Mouse (Mus musculus) hindbrain, embryonic 12.5 days (tissue): ENCODE results near the gene Arhgap1. TPM values are rescaled to one million over a fixed set of nuclear protein-coding genes. Genes with fewer than 3 reads are reported as not detected.

ENCODE experiments used
- ATAC-seq: fragments of 200-750 bp; cut with Nextera tagmentation; 2 replicates; pipeline ENCODE4 v1.8.0; 2017; ENCODE audit warnings: moderate TSS enrichment; ENCODE audit not compliant: low FRiP score
- H3K27ac ChIP-seq: fragments of 300-500 bp; sonication (generic); 2 replicates; pipeline ENCODE4 v1.5.1; 2016; ENCODE audit warnings: mild to moderate bottlenecking
- H3K27me3 ChIP-seq: fragments of 300-500 bp; sonication (generic); 2 replicates; pipeline ENCODE4 v1.6.1; 2016; ENCODE audit warnings: mild to moderate bottlenecking
- H3K36me3 ChIP-seq: fragments of 300-500 bp; sonication (generic); 2 replicates; pipeline ENCODE4 v1.6.1; 2016; ENCODE audit warnings: mild to moderate bottlenecking
- H3K4me1 ChIP-seq: fragments of 300-500 bp; sonication (generic); 2 replicates; pipeline ENCODE4 v1.6.1; 2016
- H3K4me2 ChIP-seq: fragments of 300-500 bp; sonication (generic); replicated peaks from 2 replicates; pipeline ENCODE4 v1.6.1; 2016; ENCODE audit warnings: mild to moderate bottlenecking
- H3K4me3 ChIP-seq: fragments of 300-500 bp; sonication (generic); 2 replicates; pipeline ENCODE4 v1.5.1; 2016; ENCODE audit warnings: mild to moderate bottlenecking
- H3K9ac ChIP-seq: fragments of 300-500 bp; sonication (generic); 2 replicates; pipeline ENCODE4 v1.6.1; 2016; ENCODE audit warnings: mild to moderate bottlenecking, moderate library complexity
- H3K9me3 ChIP-seq: fragments of 300-500 bp; sonication (generic); replicated peaks from 2 replicates; pipeline ENCODE4 v1.6.1; 2016; ENCODE audit warnings: mild to moderate bottlenecking
- WGBS: fragments of 180-500 bp; shearing (Covaris S2); methylation state at CpG from one replicate; pipeline ENCODE4 v1.1.7; 2016; 5-methylcytosine and 5-hydroxymethylcytosine counted together
- polyA plus RNA-seq: library from polyadenylated mRNA; unstranded; fragments of >200 nt; fragmentation: Nextera tagmentation; extraction: Ambion mirVana; gene quantifications from 2 replicates; pipeline ENCODE4 v1.2.1, GENCODE M21; 2016

Arhgap1 gene
- polyA plus RNA-seq, 1 experiment from 2014 or later: 93.6 TPM

DNA sequence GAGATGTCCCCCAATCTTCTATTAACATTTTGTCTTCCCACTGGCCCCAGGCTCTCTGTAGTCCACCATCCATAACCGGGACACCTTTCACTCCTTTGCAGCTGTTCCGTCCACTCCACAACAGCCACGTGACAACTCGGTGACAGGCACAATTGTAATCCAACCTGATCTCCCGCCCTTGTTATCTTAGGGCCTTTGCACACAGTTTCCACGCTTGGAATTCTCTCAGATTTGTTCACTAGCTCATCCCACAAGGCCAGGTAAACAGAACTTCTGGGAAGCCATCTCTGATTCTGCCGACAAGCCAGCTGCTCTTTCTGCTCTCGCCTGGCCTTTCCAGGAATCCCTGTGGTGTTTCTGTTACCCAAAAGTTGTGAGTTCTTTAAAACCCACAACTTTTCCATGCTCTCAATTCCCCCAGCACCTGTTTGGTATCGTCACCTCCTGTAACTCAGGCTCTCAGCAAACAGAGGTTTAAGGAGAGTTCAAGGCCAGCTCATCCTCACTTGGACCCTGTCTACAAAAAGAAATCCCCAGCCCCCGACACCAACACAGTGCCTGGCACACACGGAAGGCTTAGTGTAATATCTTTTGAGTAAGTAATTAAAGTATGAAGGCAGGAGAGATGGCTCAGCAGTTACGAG, 16.2 kb upstream of the Arhgap1 start:
- H3K9me3 ChIP-seq: no peaks in the 10 kb centered on the region
- no peak overlapping the region for H3K27ac ChIP-seq
- no peaks in the 10 kb centered on the region for H3K36me3 ChIP-seq
- H3K4me1 ChIP-seq: no peaks in the 10 kb centered on the region
- ATAC-seq: no peak
- 82% methylated on average over 12 of the region's 12 CpGs for WGBS
- H3K4me3 ChIP-seq: no peak overlapping the region
- H3K9ac ChIP-seq: no peak overlapping the region
- no peak overlapping the region for H3K4me2 ChIP-seq
- no peaks in the 10 kb centered on the region for H3K27me3 ChIP-seq

DNA sequence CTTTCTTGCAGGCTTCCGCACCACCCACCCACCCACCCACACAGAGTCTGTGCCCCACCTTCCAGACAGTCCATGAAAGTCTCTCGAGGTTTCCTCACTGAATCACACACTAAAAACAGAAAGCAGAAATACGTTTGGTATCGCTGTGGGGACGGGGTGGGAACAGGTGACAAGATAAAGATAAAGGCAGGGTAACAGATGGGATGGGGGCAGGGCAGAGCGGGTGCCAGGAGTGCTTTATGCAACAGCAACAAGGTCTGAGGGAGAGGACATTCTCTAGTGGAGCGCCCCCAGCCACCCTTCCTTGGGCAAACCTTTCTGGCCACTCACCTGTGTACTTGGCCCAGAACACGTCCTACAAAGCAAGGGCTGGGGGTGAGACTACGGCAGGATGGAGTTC, 14.8 kb upstream of the Arhgap1 start:
- no peak overlapping the region for H3K4me3 ChIP-seq
- H3K9ac ChIP-seq: no peak overlapping the region
- no peak overlapping the region for H3K27ac ChIP-seq
- H3K9me3 ChIP-seq: no peaks in the 10 kb centered on the region
- no peak overlapping the region for H3K4me2 ChIP-seq
- WGBS: 81% methylated on average over 9 of the region's 9 CpGs
- ATAC-seq: no peak
- no peaks in the 10 kb centered on the region for H3K27me3 ChIP-seq
- H3K4me1 ChIP-seq: no peaks in the 10 kb centered on the region
- H3K36me3 ChIP-seq: no peaks in the 10 kb centered on the region

DNA sequence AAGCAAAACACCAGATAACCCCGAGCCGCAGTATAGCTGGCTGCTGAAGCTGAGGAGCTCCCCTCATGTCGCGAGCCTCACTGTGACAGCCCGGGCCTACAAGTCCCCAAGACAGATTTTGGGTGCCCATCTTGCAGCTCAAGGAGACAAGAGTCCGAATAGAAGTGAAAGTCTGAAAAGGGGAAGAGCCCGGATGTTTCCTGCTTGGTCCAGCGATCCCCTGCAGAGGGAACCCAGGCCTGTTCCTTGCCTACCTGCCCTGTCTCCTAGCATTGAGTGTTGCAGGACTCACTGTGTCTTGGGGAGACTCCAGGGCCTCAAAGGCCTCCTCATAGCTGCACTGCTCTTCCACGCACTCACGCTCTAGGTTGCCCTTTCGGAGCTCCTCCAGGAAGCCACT, 14.2 kb upstream of the Arhgap1 start:
- Histone ChIP-seq H3K4me2 (no peak overlapping the region), H3K9me3 (no peaks in the 10 kb centered on the region), H3K4me3 (no peak overlapping the region), H3K27me3 (no peaks in the 10 kb centered on the region), H3K36me3 (no peaks in the 10 kb centered on the region), H3K27ac (no peak overlapping the region), H3K9ac (no peak overlapping the region), H3K4me1 (no peaks in the 10 kb centered on the region)
- WGBS: 86% methylated on average over 11 of the region's 11 CpGs
- no peak for ATAC-seq

DNA sequence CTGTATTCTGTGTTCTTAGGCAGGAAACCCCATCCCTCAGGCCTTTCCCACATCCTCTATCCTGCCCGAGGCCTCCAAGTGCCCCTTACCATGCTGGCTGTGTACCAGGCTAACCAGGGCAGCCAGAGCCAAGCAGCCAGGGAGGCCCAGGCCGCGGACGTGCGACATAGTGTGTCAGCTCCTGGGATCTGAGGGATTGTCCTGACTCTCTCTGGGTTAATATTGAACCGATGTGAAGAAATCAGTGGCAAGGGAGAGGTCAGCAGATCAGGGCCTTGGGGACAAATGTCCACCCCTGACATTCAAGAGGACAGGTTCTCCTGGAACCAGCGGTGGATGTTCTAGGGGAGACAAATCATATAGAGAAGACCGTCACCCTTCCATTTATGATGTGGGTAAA, 13.4 kb upstream of the Arhgap1 start, which contains the start of gene F2:
TSS of gene F2 (minus strand) at position 186 of the 400 bp plus-strand sequence.
- no peaks in the 10 kb centered on the region for H3K36me3 ChIP-seq
- no peak within 1 kb of the TSS for H3K4me3 ChIP-seq
- no peak within 1 kb of the TSS for H3K9ac ChIP-seq
- no peaks in the 10 kb centered on the region for H3K4me1 ChIP-seq
- ATAC-seq: no peak
- H3K27me3 ChIP-seq: no peaks in the 10 kb centered on the region
- no peak within 1 kb of the TSS for H3K27ac ChIP-seq
- 88% methylated on average over 8 of the region's 8 CpGs for WGBS
- H3K4me2 ChIP-seq: no peak within 1 kb of the TSS
- H3K9me3 ChIP-seq: no peaks in the 10 kb centered on the region

DNA sequence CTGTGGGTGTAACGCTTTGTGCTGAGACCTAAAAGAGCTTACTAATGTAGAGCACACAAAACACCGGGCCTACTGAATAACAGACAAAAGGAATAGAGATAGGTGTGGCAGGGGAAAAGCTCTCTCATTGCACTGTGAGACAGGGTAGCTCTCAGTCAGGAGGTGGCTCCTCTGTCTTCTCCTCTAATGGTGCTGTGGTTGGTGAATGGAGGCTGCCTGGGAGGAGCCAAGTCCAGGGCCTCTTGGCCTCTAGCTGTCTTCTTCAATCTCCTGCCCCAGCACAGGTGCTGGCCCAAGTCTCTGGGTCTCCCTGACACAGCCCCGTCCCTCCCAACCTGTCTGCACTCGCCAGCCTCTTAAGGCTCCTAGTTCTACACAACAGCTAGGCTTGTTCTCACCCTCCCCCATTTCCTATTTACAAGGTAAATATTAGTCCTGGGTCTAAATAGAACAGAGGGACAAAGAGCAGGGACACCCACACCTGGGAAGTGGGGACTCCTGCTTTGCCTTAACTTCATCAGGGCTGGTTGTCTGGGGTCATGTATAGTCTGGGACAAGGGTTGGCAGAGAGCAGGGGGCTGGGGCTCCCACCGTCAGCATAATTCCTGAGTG, 12.8 kb upstream of the Arhgap1 start:
- H3K27me3 ChIP-seq: no peaks in the 10 kb centered on the region
- no peak overlapping the region for H3K27ac ChIP-seq
- H3K9ac ChIP-seq: no peak overlapping the region
- no peaks in the 10 kb centered on the region for H3K36me3 ChIP-seq
- H3K4me3 ChIP-seq: no peak overlapping the region
- no peaks in the 10 kb centered on the region for H3K9me3 ChIP-seq
- H3K4me1 ChIP-seq: no peaks in the 10 kb centered on the region
- no peak overlapping the region for H3K4me2 ChIP-seq
- no peak for ATAC-seq
- 83% methylated on average over 5 of the region's 5 CpGs for WGBS

DNA sequence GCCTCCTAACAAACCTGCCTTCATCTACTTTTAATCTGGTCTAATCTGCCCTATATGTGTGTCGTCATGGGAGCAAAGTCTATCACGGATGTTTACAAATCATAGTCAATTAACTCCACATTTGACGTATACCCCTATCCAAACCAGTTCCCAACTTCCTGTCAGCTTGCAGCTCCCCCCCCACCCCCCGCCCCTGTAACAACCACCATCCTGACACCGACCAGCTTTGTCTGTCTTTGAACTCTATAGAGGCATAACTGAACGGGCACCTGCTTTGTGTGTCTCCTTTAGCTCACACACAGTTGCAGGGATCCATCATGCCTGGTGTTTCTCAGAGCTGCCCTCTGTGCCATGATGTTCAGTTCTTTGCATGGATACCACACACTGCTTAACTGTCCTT, 10.7 kb upstream of the Arhgap1 start:
- no peaks in the 10 kb centered on the region for H3K27me3 ChIP-seq
- 83% methylated on average over 6 of the region's 6 CpGs for WGBS
- no peaks in the 10 kb centered on the region for H3K9me3 ChIP-seq
- no peaks in the 10 kb centered on the region for H3K4me1 ChIP-seq
- H3K27ac ChIP-seq: no peak overlapping the region
- ATAC-seq: no peak
- no peak overlapping the region for H3K9ac ChIP-seq
- H3K4me2 ChIP-seq: no peak overlapping the region
- no peak overlapping the region for H3K4me3 ChIP-seq
- peaks cover 16% of the 10 kb centered on the region for H3K36me3 ChIP-seq

DNA sequence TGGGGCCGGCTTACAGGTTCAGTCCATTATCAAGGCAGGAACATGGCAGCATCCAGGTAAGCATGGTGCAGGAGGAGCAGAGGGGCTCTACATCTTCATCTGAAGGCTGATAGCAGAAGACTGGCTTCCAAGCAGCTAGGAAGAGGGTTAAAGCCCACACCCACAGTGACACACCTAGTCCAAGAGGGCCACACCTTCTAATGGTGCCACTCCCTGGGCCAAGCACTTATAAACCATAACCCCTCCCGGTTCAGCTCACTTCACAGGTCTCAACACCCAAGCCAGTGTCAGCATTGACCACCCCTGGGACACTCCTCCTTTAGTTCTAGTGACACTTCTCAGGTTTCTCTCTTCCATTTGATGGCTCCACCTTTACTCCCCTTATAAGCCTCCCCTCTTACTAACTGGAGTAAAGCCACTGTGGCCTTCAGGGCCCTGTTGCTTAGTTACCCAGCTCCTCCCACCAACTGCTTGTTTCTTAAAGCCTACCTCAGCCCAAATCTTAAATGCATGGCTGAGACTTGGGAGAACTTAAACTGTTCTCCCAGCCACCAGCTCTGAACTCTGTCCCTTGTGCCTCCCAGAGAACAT, 6.7 kb upstream of the Arhgap1 start:
- Histone ChIP-seq H3K36me3 (peaks cover 56% of the 10 kb centered on the region), H3K4me3 (no peak overlapping the region), H3K9me3 (no peaks in the 10 kb centered on the region), H3K9ac (no peak overlapping the region), H3K4me2 (no peak overlapping the region), H3K27ac (no peak overlapping the region), H3K4me1 (no peaks in the 10 kb centered on the region), H3K27me3 (no peaks in the 10 kb centered on the region)
- 91% methylated on average over 2 of the region's 2 CpGs for WGBS
- no peak for ATAC-seq

DNA sequence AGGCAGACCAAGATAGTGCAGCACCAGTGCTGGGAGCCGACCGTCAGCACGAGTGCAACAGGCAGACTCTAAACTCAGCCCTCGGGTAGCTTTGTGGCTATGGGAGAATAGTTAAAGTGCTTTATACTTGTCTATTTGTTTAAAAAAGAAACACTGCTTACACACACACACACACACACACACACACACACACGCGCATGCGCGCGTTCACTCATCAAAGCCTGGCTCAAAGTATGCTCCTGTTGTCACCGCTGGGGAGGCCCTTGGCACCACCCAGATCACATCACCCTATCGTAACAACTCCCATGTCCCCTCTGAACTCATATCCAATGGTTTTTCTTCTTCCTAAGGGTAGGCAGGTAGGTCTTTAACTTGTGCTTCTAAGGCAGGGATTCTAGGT, 5.6 kb upstream of the Arhgap1 start:
- ATAC-seq: no peak
- 94% methylated on average over 11 of the region's 11 CpGs for WGBS

DNA sequence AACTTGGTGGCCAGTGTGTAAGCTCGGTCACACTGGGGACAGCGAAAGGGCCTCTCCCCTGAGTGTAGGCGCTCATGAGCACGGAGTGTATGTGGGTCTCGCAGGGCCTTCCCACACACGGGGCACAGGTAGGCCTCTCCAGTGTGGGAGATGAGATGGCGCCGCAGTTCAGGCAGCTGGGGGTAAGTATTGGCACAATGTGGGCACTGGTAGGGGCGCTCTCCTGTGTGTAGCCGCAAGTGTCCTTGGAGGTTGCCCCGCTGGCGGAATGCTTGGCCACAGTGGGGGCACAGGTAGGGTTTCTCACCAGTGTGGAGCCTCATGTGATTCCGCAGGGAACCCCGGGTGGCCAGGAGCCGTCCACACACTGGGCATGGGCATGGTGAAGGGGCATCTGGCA, 4.3 kb upstream of the Arhgap1 start:
- peaks cover 58% of the 10 kb centered on the region for H3K36me3 ChIP-seq

More for the DNA sequence above, 5.6 kb upstream of the Arhgap1 start:
- H3K4me3 ChIP-seq: no peak overlapping the region
- H3K9me3 ChIP-seq: no peaks in the 10 kb centered on the region
- H3K27me3 ChIP-seq: no peaks in the 10 kb centered on the region
- no peak overlapping the region for H3K4me2 ChIP-seq
- no peak overlapping the region for H3K27ac ChIP-seq
- no peak overlapping the region for H3K9ac ChIP-seq
- peaks cover 58% of the 10 kb centered on the region for H3K36me3 ChIP-seq
- peaks cover 7% of the 10 kb centered on the region for H3K4me1 ChIP-seq

DNA sequence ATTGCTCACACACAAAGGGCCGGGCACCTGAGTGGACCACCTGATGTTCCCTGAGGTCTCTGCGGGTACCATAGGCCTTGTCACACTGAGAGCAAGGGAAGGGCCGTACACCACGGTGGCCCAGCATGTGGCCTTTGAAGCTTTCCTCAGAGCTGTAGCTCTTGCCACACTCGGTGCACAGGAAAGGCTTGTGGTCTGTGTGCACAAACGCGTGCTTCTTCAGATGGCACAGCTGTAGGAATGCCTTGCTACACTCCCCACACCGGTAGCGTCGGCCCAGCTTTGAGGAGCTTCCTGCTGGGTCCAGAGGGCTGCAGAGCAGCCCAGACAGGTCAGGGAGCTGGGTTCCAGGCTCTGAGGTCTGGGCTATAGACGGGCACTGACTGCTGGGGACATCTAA, 3.8 kb upstream of the Arhgap1 start:
- no peak for ATAC-seq
- peaks cover 58% of the 10 kb centered on the region for H3K36me3 ChIP-seq
- H3K27me3 ChIP-seq: no peaks in the 10 kb centered on the region
- peaks cover 11% of the 10 kb centered on the region for H3K4me1 ChIP-seq
- 92% methylated on average over 11 of the region's 11 CpGs for WGBS
- H3K9ac ChIP-seq: no peak overlapping the region
- H3K4me3 ChIP-seq: no peak overlapping the region
- H3K27ac ChIP-seq: no peak overlapping the region
- no peaks in the 10 kb centered on the region for H3K9me3 ChIP-seq
- no peak overlapping the region for H3K4me2 ChIP-seq

More for the DNA sequence above, 4.3 kb upstream of the Arhgap1 start:
- no peak overlapping the region for H3K4me2 ChIP-seq
- H3K9me3 ChIP-seq: no peaks in the 10 kb centered on the region
- ATAC-seq: no peak
- no peak overlapping the region for H3K4me3 ChIP-seq
- H3K9ac ChIP-seq: no peak overlapping the region
- peaks cover 8% of the 10 kb centered on the region for H3K4me1 ChIP-seq
- no peaks in the 10 kb centered on the region for H3K27me3 ChIP-seq
- no peak overlapping the region for H3K27ac ChIP-seq
- WGBS: 97% methylated on average over 15 of the region's 15 CpGs

DNA sequence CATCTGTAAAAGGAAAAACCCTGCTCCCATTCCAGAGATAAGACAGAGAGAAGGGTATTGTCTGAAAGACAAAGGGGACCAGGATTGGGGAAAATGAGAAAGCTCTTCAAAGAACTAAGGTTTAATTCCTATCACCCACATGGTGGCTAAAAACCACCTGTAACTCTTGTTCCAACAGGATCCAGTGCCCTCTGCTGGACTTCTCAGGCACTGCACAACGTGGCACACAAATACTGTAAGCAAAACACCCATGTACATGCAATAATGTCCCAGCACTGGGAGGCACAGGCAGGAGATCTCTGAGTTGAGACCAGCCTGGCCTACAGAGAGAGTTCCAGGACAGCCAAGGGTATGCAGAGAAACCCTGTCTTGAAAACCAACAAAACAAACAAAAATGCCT, 2.9 kb upstream of the Arhgap1 start:
- peaks cover 58% of the 10 kb centered on the region for H3K36me3 ChIP-seq

DNA sequence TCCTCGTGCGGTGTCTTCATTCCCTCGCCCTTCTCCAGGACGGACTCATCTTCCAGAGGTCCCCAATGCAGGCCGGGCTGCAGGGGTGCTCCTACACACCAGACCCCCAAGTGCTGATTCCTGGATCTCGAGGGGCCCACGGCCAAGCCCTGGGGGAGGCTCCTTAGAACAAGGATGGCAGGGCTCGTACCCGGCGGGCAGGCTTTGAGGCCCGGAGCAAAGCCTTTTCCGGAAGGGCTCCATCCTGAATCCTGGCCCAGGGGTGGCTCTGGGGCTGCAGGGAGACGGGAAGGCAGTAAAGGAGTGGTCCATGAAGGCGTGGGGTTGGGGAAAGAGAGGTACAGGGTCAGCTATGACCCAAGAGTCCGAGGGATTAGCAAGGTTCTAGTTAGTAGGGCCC, 508 bp upstream of the Arhgap1 start:
- Histone ChIP-seq H3K27ac (peak overlapping the region; percentile 76), H3K36me3 (peaks cover 50% of the 10 kb centered on the region)
- no peak; the same call in 1 of the 2 replicates for ATAC-seq

More for the DNA sequence above, 2.9 kb upstream of the Arhgap1 start:
- H3K4me2 ChIP-seq: no peak overlapping the region
- no peak overlapping the region for H3K9ac ChIP-seq
- no peak overlapping the region for H3K27ac ChIP-seq
- no peak for ATAC-seq
- 32% methylated on average over 1 of the region's 1 CpGs for WGBS
- H3K9me3 ChIP-seq: no peaks in the 10 kb centered on the region
- peaks cover 15% of the 10 kb centered on the region for H3K4me1 ChIP-seq
- no peak overlapping the region for H3K4me3 ChIP-seq
- H3K27me3 ChIP-seq: no peaks in the 10 kb centered on the region

More for the DNA sequence above, 508 bp upstream of the Arhgap1 start:
- Histone ChIP-seq H3K9me3 (no peaks in the 10 kb centered on the region), H3K4me2 (peak overlapping the region; percentile 91), H3K9ac (peak overlapping the region; percentile 97), H3K4me1 (peaks cover 20% of the 10 kb centered on the region), H3K4me3 (peak overlapping the region; percentile 91), H3K27me3 (no peaks in the 10 kb centered on the region)
- 4% methylated on average over 15 of the region's 15 CpGs for WGBS
